Mouse (Mus musculus): ENCODE measurements around the gene Akap9.

DNA sequence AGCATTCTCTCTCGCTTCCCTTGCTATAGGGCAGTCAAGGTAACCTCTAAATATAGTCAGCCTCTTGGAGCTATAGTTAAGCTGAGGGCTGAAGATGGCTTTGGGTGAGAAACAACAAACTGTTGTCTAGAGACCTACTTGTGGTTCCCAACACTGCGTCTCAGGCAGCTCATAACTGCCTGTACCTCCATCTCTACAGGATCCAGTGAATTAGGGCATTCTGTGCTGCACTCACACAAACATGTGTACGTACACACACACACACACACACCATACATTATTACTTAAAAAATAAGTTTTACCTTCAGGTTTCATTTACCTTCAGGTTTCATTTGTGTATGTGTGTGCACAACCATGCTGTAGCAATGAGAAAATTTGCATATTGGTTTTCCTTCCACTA is 151.2 kb downstream of the Akap9 start:
- no peak for TF ChIP-seq CTCF (IDR thresholded peaks at IDR 0.05; ENCODE audit: low read depth)
- no peak for TF ChIP-seq EP300 (optimal IDR thresholded peaks at IDR 0.05)
